Mouse (Mus musculus) hindbrain, postnatal 0 days (tissue): ENCODE measurements at regions not wholly inside any gene's neighbourhood (a gene's known extent, or its start where the extent isn't known, plus 50 kb on each side); places are given as distances from the start of the nearest gene placed in this dataset.

Experiments
- ATAC-seq: fragments of 200-750 bp; cut with Nextera tagmentation; 2 replicates; pipeline ENCODE4 v1.8.0; 2017; ENCODE audit warnings: mild to moderate bottlenecking, moderate TSS enrichment, moderate library complexity
- DNase-seq: peaks from one replicate; pipeline ENCODE4 v3.0.0-alpha.2; 2015; ENCODE audit warnings: low spot score
- H3K27ac ChIP-seq: fragments of 300-500 bp; sonication (generic); 2 replicates; pipeline ENCODE4 v1.5.1; 2014; ENCODE audit warnings: mild to moderate bottlenecking
- H3K27me3 ChIP-seq: fragments of 300-500 bp; sonication (generic); 2 replicates; pipeline ENCODE4 v1.6.1; 2014; ENCODE audit warnings: low read length, mixed read lengths; ENCODE audit not compliant: insufficient read depth
- H3K36me3 ChIP-seq: fragments of 300-500 bp; sonication (generic); 2 replicates; pipeline ENCODE4 v1.6.1; 2014; ENCODE audit warnings: low read length, mixed read lengths; ENCODE audit not compliant: insufficient read depth
- H3K4me1 ChIP-seq: fragments of 300-500 bp; sonication (generic); 2 replicates; pipeline ENCODE4 v1.6.1; 2014; ENCODE audit warnings: antibody characterized with exemption, low read length, mixed read lengths; ENCODE audit not compliant: insufficient read depth
- H3K4me2 ChIP-seq: fragments of 300-500 bp; sonication (generic); 2 replicates; pipeline ENCODE4 v1.6.1; 2014; ENCODE audit warnings: low read depth, mild to moderate bottlenecking, low read length, moderate library complexity, mixed read lengths
- H3K4me3 ChIP-seq: fragments of 300-500 bp; sonication (generic); 2 replicates; pipeline ENCODE4 v1.5.1; 2014; ENCODE audit warnings: low read length
- H3K9ac ChIP-seq: fragments of 300-500 bp; sonication (generic); replicated peaks from 2 replicates; pipeline ENCODE4 v1.6.1; 2014; ENCODE audit warnings: mild to moderate bottlenecking, low read length, moderate library complexity, mixed read lengths
- H3K9me3 ChIP-seq: fragments of 300-500 bp; sonication (generic); 2 replicates; pipeline ENCODE4 v1.6.1; 2016; ENCODE audit warnings: low read length, mixed read lengths
- CTCF ChIP-seq: IDR thresholded peaks from 2 replicates; pipeline ENCODE4 v1.5.1; 2016; ENCODE audit warnings: antibody characterized with exemption, control low read depth, low read depth
- WGBS: fragments of 180-500 bp; shearing (Covaris S2); extraction: QIAGEN DNeasy Blood & Tissue Kit; methylation state at CpG from one replicate; pipeline ENCODE4 v1.1.7; 2014; 5-methylcytosine and 5-hydroxymethylcytosine counted together

DNA sequence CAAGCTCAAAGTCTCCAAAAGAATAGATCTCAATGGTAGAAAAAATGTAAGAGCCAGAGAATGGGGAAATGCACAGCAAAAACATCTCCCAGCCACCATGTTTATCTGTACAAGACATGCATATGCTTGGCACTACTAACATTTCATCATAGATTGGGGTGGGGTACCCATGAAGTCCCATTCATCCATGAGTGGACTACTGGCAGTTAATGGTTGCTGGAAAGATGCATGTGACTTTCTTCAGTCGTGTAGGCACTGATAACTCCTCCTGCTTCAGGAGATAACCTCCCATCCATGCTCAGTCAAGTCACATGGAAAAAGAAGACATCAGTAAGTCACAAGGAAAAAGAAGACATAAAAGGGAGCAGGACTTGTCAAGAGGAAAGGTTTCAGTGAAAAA lies 65.3 kb downstream of the Lpar4 start:
- H3K36me3 ChIP-seq, result no peaks in the 10 kb centered on the region
- no peak overlapping the region for H3K27ac ChIP-seq
- H3K9ac ChIP-seq, result no peak overlapping the region
- H3K4me2 ChIP-seq, result no peak overlapping the region
- no peaks in the 10 kb centered on the region for H3K27me3 ChIP-seq
- 57% methylated on average over 1 of the region's 1 CpGs for WGBS
- H3K4me3 ChIP-seq, result no peak overlapping the region
- no peak for TF ChIP-seq CTCF
- H3K9me3 ChIP-seq, result no peaks in the 10 kb centered on the region
- H3K4me1 ChIP-seq, result no peaks in the 10 kb centered on the region
- DNase-seq, result no peak
- ATAC-seq, result no peak

DNA sequence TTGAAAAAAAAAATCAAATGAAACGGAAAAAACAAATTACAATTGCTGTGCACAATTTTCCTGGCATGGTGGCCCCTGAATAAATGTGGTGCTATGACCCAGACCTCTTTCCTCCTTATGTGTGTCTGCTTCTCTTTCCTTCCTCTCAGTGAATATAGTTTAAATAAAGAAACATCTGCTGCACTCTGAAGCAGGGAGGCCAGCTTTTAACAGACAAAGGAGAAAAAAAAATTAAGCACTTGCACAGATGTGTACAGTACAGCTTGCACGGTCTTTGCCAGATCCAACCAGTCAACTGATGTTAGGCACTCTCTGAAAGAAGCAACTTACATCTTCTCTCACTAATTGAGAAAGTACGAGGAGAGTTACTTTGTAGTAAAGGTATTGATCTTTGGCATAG lies 66.4 kb downstream of the Lpar4 start:
- Histone ChIP-seq H3K9me3 (no peaks in the 10 kb centered on the region), H3K9ac (no peak overlapping the region), H3K27me3 (no peaks in the 10 kb centered on the region), H3K4me3 (no peak overlapping the region), H3K4me2 (no peak overlapping the region), H3K36me3 (no peaks in the 10 kb centered on the region), H3K27ac (no peak overlapping the region), H3K4me1 (no peaks in the 10 kb centered on the region)
- ATAC-seq (no peak), DNase-seq (no peak)
- 51% methylated on average over 3 of the region's 3 CpGs for WGBS
- TF ChIP-seq CTCF, result no peak

DNA sequence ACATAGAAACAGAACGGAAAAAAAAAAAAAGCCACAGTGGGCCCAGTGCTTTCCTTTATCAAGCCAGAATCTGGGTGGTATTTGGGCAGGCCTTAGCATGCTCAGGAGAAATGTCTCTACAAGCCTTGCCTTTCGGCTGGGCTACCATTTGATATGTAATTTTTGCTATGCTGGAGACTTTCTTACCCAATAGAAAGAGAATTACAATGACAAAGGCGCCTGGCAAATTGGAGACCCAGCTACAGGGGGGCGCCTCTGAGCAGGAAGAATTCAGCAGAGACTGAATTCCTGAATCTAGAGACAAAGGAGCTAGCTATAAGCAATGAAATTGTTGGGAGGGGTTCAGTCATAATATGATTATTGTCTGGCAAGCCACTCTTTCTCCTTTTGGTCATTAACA lies 67.4 kb downstream of the Lpar4 start:
- TF ChIP-seq CTCF, result no peak
- 39% methylated on average over 4 of the region's 4 CpGs for WGBS
- H3K4me1 ChIP-seq, result no peaks in the 10 kb centered on the region
- H3K4me2 ChIP-seq, result no peak overlapping the region
- no peak overlapping the region for H3K4me3 ChIP-seq
- DNase-seq, result no peak
- H3K36me3 ChIP-seq, result no peaks in the 10 kb centered on the region
- no peaks in the 10 kb centered on the region for H3K9me3 ChIP-seq
- ATAC-seq, result no peak
- no peaks in the 10 kb centered on the region for H3K27me3 ChIP-seq
- H3K9ac ChIP-seq, result no peak overlapping the region
- H3K27ac ChIP-seq, result no peak overlapping the region

DNA sequence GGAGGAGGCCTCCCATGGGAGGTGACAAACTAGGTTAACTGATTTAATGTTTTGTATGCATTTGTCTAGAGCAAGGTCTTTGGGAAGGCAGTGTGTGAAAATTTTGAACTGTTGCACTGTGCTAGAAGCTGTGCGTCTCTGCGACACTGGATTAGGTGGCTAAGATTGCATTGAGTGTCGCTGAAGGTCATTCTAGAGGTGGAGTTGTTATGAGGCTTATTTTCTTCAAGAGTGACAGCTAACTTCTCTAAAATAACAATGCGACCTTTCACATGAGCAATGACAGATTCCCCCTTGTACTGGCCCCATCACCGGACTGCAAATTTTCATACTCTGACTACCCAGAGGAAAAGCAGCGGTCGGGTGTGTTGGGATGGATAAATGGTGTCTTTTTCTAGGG lies 83.8 kb upstream of the P2ry10 start:
- Histone ChIP-seq H3K27me3 (no peaks in the 10 kb centered on the region), H3K27ac (no peak overlapping the region), H3K9ac (no peak overlapping the region), H3K4me1 (no peaks in the 10 kb centered on the region), H3K36me3 (no peaks in the 10 kb centered on the region), H3K9me3 (no peaks in the 10 kb centered on the region), H3K4me3 (no peak overlapping the region), H3K4me2 (no peak overlapping the region)
- no peak for TF ChIP-seq CTCF
- 68% methylated on average over 7 of the region's 7 CpGs for WGBS
- DNase-seq (no peak), ATAC-seq (no peak)

DNA sequence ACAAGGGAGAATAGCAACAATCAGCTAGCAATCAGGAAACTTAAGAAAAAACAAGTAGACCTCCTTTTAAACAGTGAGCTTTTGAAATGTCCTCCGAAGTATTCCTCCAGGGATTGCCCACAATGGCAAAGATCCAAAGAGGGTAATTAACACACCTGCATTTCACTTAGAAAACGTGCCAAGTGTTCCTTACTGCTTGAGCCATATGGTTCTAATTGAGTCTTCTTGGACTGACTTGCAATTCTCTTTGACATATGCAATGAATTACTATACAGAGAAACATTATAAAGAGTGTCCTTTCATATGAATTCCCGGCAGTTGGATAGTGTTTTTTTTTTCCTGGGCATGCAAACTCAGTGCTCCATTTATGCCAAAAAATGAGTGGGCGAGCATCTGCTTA lies 79.3 kb upstream of the P2ry10 start:
- Histone ChIP-seq H3K36me3 (no peaks in the 10 kb centered on the region), H3K9me3 (no peaks in the 10 kb centered on the region), H3K4me2 (no peak overlapping the region), H3K4me1 (no peaks in the 10 kb centered on the region), H3K27ac (no peak overlapping the region), H3K4me3 (no peak overlapping the region), H3K27me3 (no peaks in the 10 kb centered on the region), H3K9ac (no peak overlapping the region)
- ATAC-seq (no peak), DNase-seq (peak; percentile 37)
- 47% methylated on average over 4 of the region's 4 CpGs for WGBS
- no peak for TF ChIP-seq CTCF

DNA sequence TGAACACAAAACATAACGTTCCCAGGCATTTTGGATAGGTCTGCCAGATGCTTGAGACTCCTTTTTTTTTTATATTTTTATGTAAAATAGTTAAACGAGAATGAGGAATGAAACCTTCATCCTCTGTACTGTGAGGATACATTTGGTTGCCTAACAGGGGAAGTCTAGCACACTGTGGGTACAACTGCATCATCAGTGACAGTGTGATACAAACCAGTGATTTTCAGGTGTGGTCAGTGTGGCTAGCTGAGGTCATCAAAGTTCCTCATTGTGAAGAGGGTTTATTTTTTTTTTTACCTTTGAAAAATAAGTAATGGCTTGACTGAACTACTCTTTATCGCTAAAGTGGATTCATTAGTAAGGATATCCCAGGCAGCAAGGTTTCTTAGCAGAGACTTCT lies 75.7 kb upstream of the P2ry10 start:
- Histone ChIP-seq H3K4me2 (no peak overlapping the region), H3K4me3 (no peak overlapping the region), H3K36me3 (no peaks in the 10 kb centered on the region), H3K4me1 (no peaks in the 10 kb centered on the region), H3K9me3 (no peaks in the 10 kb centered on the region), H3K9ac (no peak overlapping the region), H3K27ac (no peak overlapping the region), H3K27me3 (no peaks in the 10 kb centered on the region)
- DNase-seq, result no peak
- ATAC-seq, result no peak
- 79% methylated on average over 3 of the region's 3 CpGs for WGBS
- no peak for TF ChIP-seq CTCF

DNA sequence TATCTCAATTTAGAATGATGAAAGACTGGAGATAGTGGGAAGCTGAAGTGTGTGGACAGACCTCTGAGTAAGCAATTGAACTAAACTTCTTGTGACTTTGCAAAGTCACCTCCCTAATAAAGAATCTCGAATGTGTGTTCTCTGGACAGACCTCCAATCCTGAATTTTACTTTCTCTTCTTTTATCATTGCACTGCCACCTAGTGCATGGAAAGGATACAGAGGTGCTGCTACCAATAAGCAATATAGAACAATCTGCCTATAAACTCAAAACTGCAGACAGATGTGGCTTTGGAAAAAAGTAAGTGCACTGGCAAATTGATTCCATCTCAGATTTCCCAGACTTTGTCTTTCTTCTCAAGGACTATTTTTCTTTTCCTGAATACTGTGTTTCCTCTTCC lies 73.0 kb upstream of the P2ry10 start:
- TF ChIP-seq CTCF, result peak; percentile 52
- DNase-seq, result peak; percentile 10
- no peak overlapping the region for H3K4me3 ChIP-seq
- no peaks in the 10 kb centered on the region for H3K9me3 ChIP-seq
- 14% methylated on average over 1 of the region's 1 CpGs for WGBS
- no peak overlapping the region for H3K27ac ChIP-seq
- H3K36me3 ChIP-seq, result no peaks in the 10 kb centered on the region
- H3K4me1 ChIP-seq, result no peaks in the 10 kb centered on the region
- H3K4me2 ChIP-seq, result no peak overlapping the region
- no peaks in the 10 kb centered on the region for H3K27me3 ChIP-seq
- no peak for ATAC-seq
- no peak overlapping the region for H3K9ac ChIP-seq
